Mouse (Mus musculus): ENCODE measurements around the gene Slco1c1.

DNA sequence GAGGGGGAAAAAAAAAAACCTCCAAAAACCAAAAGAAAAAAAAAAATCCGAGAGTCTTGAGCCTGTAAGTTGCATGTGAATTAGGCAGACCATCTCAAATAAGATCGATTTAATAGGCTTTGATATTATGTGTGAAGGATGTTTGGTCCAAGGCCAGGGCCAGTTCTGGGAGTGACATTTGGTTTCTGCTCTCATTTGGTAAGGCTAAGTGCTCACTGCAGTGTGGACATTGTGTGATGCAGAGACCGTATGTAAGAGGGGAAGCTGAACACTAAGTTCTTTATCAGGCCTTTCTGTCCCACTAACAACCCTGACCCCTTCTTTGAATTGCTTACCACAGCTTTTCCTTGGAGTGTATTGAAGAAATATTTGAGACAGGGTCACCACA, 44.4 kb downstream of the Slco1c1 start:
- no peak for TF ChIP-seq CTCF (IDR thresholded peaks at IDR 0.05; ENCODE audit: low read depth)
- no peak for TF ChIP-seq EP300 (IDR thresholded peaks at IDR 0.05; ENCODE audit: low read depth)
